Mouse (Mus musculus): ENCODE results near the gene Tex9. TPM values are rescaled to one million over a fixed set of nuclear protein-coding genes. Genes with fewer than 3 reads are reported as not detected.
"Not testable (repeated sequence)": the region's sequence is repeated elsewhere in the genome, so short reads cannot be mapped to it uniquely, and the experiment has no call there.

Tex9 gene
- total RNA-seq, 2 experiments from 2014 or later, result 9.5 to 14.8 TPM

- DNase-seq (ENCODE audit: low spot score in 2 of 2), result no peak
- intact Hi-C loops (cut with DNase I), result loop anchor here (5.0 to 10.0 kb wide), 4 partner anchors 131 to 761 kb away; partner anchors contain the start of genes Tcf12 and Zfp280d
These were observed 86.0 kb downstream of the Tex9 start for GRCm38 (mm10) chr9:72405882-72406638.

- DNase-seq (ENCODE audit: low spot score in 2 of 2), result no peak
- intact Hi-C loops (cut with DNase I), result loop anchor here (5.0 to 10.0 kb wide), 4 partner anchors 130 to 760 kb away; partner anchors contain the start of genes Tcf12 and Zfp280d
These were observed 87.1 kb downstream of the Tex9 start for GRCm38 (mm10) chr9:72404934-72405333.

GRCm38 (mm10) chr9:72404446-72404845 lies 87.6 kb downstream of the Tex9 start:
- intact Hi-C loops (cut with DNase I), result loop anchor here (10.0 kb wide), 3 partner anchors 130 to 760 kb away; partner anchors contain the start of genes Tcf12 and Zfp280d
- no peak for DNase-seq (ENCODE audit: low spot score in 2 of 2)

GRCm38 (mm10) chr9:72403421-72403820 lies 88.6 kb downstream of the Tex9 start:
- intact Hi-C loops (cut with DNase I), result loop anchor here (10.0 kb wide), 3 partner anchors 129 to 759 kb away; partner anchors contain the start of genes Tcf12 and Zfp280d
- no peak for DNase-seq (ENCODE audit: low spot score in 2 of 2)

- intact Hi-C loops (cut with DNase I), result loop anchor here (10.0 kb wide), 3 partner anchors 127 to 757 kb away; partner anchors contain the start of genes Tcf12 and Zfp280d
- not testable (repeated sequence) for DNase-seq (ENCODE audit: low spot score in 2 of 2)
These were observed 90.2 kb downstream of the Tex9 start for GRCm38 (mm10) chr9:72401769-72402168.

Small RNA genes within 50 kb of the gene (microRNA-seq; reads per million reads assigned to microRNA genes)
- gene Gm28010, result not detected

Other genes starting within 250 kb of the Tex9 start
- gene Zfp280d, start 217.4 kb downstream of the Tex9 start, total RNA-seq (2021), result 10 to 100 TPM; 40.5 to 67.5 TPM
- gene Mns1, start 54.2 kb downstream of the Tex9 start, total RNA-seq (2021), result 1 to 10 TPM; 1.0 to 1.1 TPM
- 10 to 100 TPM; 26.9 to 33.9 TPM for gene Rfx7, start 40.0 kb upstream of the Tex9 start, total RNA-seq (2021)
- gene Nedd4, start 170.1 kb upstream of the Tex9 start, total RNA-seq (2021), result 100 to 1,000 TPM; 259 to 289 TPM

All from left cerebral cortex, postnatal 36 days (tissue).